Mouse (Mus musculus) heart, embryonic 13.5 days (tissue): ENCODE data around the gene Mrm2. TPM values are rescaled to one million over a fixed set of nuclear protein-coding genes. Genes with fewer than 3 reads are reported as not detected.
"Not testable (repeated sequence)": the region's sequence is repeated elsewhere in the genome, so short reads cannot be mapped to it uniquely, and the experiment has no call there.

ENCODE experiments used
- ATAC-seq: fragments of 200-750 bp; cut with Nextera tagmentation; 2 replicates; pipeline ENCODE4 v1.8.0; 2017; ENCODE audit warnings: moderate TSS enrichment; ENCODE audit not compliant: insufficient number of reproducible peaks, low FRiP score, low TSS enrichment; ENCODE audit errors: extremely low read depth
- H3K27ac ChIP-seq: fragments of 300-500 bp; sonication (generic); replicated peaks from 2 replicates; pipeline ENCODE4 v1.5.1; 2015; ENCODE audit warnings: moderate library complexity, mild to moderate bottlenecking, inconsistent platforms
- H3K27me3 ChIP-seq: fragments of 300-500 bp; sonication (generic); replicated peaks from 2 replicates; pipeline ENCODE4 v1.6.1; 2015; ENCODE audit warnings: mild to moderate bottlenecking, inconsistent platforms
- H3K36me3 ChIP-seq: fragments of 300-500 bp; sonication (generic); 2 replicates; pipeline ENCODE4 v1.6.1; 2015; ENCODE audit warnings: mild to moderate bottlenecking, inconsistent platforms
- H3K4me1 ChIP-seq: fragments of 300-500 bp; sonication (generic); 2 replicates; pipeline ENCODE4 v1.6.1; 2015; ENCODE audit warnings: inconsistent platforms
- H3K4me2 ChIP-seq: fragments of 300-500 bp; sonication (generic); 2 replicates; pipeline ENCODE4 v1.6.1; 2015; ENCODE audit warnings: inconsistent platforms, mild to moderate bottlenecking, moderate library complexity
- H3K4me3 ChIP-seq: fragments of 300-500 bp; sonication (generic); 2 replicates; pipeline ENCODE4 v1.5.1; 2015; ENCODE audit warnings: moderate library complexity, mild to moderate bottlenecking, inconsistent platforms
- H3K9ac ChIP-seq: fragments of 300-500 bp; sonication (generic); 2 replicates; pipeline ENCODE4 v1.6.1; 2015; ENCODE audit warnings: inconsistent platforms, mild to moderate bottlenecking, moderate library complexity
- H3K9me3 ChIP-seq: fragments of 300-500 bp; sonication (generic); 2 replicates; pipeline ENCODE4 v1.6.1; 2016; ENCODE audit warnings: inconsistent platforms
- whole genome bisulfite sequencing: fragments of 180-500 bp; shearing (Covaris S2); methylation state at CpG from one replicate; pipeline ENCODE4 v1.1.7; 2015; ENCODE audit warnings: mixed read lengths; 5-methylcytosine and 5-hydroxymethylcytosine counted together
- polyA plus RNA-seq: library from polyadenylated mRNA; unstranded; fragments of >200 nt; fragmentation: Nextera tagmentation; extraction: Ambion mirVana; gene quantifications from 2 replicates; pipeline ENCODE4 v1.2.1, GENCODE M21; 2015

Gene Mrm2
- polyA plus RNA-seq, 1 experiment from 2014 or later: 15.1 TPM

DNA sequence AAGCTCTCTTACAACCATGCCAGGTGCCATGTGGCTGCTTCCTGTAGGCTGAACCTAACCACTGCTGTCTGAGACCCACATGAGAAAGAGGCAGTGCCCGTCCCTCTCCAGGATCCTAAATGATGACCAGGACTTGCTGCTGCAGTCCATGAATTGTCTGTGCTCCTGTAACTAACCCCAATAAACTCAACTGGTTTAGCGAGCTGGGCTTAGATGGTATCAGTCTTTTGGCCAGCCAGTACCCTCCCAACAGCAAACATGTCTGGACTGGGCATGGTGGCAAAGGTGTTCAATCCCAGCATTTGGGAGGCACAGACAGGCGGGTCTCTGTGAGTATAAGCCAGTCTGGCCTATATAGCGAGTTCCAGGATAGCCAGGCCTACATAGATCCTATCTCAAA lies 37.2 kb upstream of the Mrm2 start:
- H3K27ac ChIP-seq: no peak overlapping the region
- peaks cover 10% of the 10 kb centered on the region for H3K36me3 ChIP-seq
- no peak overlapping the region for H3K4me3 ChIP-seq
- 88% methylated on average over 4 of the region's 4 CpGs for WGBS
- ATAC-seq: no peak
- no peaks in the 10 kb centered on the region for H3K27me3 ChIP-seq
- H3K4me2 ChIP-seq: no peak overlapping the region
- H3K9me3 ChIP-seq: no peaks in the 10 kb centered on the region; the same call in 1 of the 2 replicates
- H3K9ac ChIP-seq: no peak overlapping the region
- peaks cover 25% of the 10 kb centered on the region for H3K4me1 ChIP-seq

DNA sequence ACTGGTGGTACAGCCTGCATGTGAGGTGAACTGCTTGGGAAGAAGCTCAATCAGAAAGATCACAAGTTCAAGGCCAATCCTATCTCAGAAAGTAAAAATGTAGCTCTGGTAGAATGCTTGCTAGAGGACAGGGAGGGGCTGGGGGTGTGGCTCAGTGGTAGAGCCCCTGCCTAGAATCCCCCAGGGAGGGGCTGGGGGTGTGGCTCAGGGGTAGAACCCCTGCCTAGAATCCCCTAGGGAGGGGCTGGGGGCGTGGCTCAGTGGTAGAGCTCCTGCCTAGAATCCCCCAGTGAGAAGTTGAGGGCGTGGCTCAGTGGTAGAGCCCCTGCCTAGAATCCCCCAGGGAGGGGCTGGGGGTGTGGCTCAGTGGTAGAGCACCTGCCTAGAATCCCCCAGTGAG lies 36.4 kb upstream of the Mrm2 start:
- not testable (repeated sequence) for H3K4me3 ChIP-seq, H3K9ac ChIP-seq, H3K27me3 ChIP-seq, ATAC-seq, H3K4me2 ChIP-seq, H3K9me3 ChIP-seq, H3K27ac ChIP-seq
- Histone ChIP-seq H3K4me1 (peaks cover 20% of the 10 kb centered on the region), H3K36me3 (peaks cover 17% of the 10 kb centered on the region)
- WGBS: 82% methylated on average over 2 of the region's 2 CpGs

DNA sequence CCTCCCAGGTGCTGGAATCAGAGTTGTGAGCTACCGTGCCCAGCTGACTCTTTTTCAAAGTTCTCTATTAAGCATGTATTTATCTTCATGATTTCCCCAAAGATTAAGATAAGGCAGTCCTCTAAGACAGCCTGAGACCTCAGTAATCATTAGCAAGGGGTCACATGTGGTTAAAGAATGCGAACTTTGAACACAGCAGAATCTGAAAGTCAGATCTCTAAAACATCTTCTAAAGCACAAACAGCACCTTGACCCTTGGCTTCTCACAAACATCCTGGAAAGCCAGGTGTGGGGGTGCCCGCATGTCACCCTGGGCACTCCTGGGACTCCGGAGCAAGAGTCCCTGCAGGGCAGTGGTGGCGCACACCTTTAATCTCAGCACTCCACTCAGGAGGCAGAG lies 32.7 kb upstream of the Mrm2 start:
- H3K4me3 ChIP-seq: no peak overlapping the region
- peaks cover 2% of the 10 kb centered on the region; the same call in 1 of the 2 replicates for H3K4me1 ChIP-seq
- no peak overlapping the region for H3K4me2 ChIP-seq
- no peaks in the 10 kb centered on the region; the same call in 1 of the 2 replicates for H3K9me3 ChIP-seq
- H3K27me3 ChIP-seq: no peaks in the 10 kb centered on the region
- peaks cover 25% of the 10 kb centered on the region for H3K36me3 ChIP-seq
- WGBS: 88% methylated on average over 5 of the region's 5 CpGs
- no peak overlapping the region for H3K9ac ChIP-seq
- no peak for ATAC-seq
- H3K27ac ChIP-seq: no peak overlapping the region

DNA sequence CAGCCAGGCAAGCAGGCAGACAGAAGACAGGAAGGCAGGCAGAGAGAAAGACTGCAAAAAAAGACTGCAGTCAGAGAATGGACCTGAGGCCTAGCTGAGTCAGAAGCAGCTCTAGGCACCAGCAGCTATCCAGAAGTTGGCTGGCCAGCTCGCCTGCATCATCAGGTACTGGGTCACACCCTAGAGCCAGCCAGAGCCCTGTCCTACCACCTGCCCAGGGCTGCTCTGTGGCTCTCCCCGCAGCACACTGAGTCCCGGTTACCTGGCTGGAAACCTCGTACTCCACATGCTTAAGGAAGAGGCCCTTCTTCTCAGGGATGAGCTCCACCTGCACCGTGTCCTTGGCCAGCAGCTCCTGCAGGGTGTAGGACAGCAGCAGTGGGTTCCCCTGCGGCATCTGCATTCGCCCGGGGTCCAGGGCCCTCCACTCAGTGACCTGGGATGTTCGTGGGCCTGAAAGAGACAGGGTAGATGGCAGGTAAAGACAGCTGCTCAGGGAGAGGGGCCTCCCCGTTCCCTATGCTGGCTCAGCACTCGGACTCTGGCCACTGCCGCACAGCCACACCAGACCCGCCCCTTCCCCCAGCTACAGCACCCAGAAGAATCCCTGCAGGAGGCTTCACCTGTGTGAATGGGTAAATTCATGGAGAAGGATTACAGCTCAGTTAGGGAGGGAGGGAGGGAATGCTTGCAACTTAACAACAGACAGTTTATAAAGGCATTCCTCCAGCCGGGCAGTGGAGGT lies 28.4 kb upstream of the Mrm2 start:
- no peak for ATAC-seq
- peaks cover 59% of the 10 kb centered on the region for H3K36me3 ChIP-seq

DNA sequence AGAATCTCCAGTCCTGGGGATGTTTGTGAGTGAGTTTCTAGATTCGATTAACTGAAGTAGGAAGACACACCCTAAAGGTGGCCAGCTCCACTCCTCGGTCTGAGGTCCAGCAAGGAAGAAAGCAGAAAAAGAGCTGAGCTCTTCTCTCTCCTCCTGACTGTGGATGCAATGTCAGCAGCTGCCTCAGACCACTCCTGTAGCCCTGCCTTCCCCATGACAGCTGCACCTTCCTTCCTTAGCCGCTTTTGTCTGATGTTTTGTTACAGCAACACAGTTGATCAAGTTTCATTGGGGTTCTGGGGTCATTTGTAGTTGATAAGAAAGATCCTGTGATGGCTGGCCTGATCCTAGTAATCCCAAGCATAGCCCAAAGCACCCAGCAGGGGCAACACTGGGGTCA lies 25.8 kb upstream of the Mrm2 start:
- Histone ChIP-seq H3K4me3 (no peak overlapping the region), H3K36me3 (peaks cover 76% of the 10 kb centered on the region), H3K9me3 (no peaks in the 10 kb centered on the region), H3K4me2 (no peak overlapping the region), H3K27me3 (no peaks in the 10 kb centered on the region), H3K9ac (no peak overlapping the region), H3K27ac (no peak overlapping the region), H3K4me1 (no peaks in the 10 kb centered on the region)
- 78% methylated on average over 3 of the region's 3 CpGs for WGBS
- ATAC-seq: no peak

More for the DNA sequence above, 28.4 kb upstream of the Mrm2 start:
- H3K9me3 ChIP-seq: no peaks in the 10 kb centered on the region; the same call in 1 of the 2 replicates
- H3K27me3 ChIP-seq: no peaks in the 10 kb centered on the region
- H3K4me2 ChIP-seq: no peak overlapping the region
- no peak overlapping the region for H3K27ac ChIP-seq
- H3K9ac ChIP-seq: no peak overlapping the region
- WGBS: 76% methylated on average over 14 of the region's 14 CpGs
- H3K4me3 ChIP-seq: no peak overlapping the region
- no peaks in the 10 kb centered on the region for H3K4me1 ChIP-seq

DNA sequence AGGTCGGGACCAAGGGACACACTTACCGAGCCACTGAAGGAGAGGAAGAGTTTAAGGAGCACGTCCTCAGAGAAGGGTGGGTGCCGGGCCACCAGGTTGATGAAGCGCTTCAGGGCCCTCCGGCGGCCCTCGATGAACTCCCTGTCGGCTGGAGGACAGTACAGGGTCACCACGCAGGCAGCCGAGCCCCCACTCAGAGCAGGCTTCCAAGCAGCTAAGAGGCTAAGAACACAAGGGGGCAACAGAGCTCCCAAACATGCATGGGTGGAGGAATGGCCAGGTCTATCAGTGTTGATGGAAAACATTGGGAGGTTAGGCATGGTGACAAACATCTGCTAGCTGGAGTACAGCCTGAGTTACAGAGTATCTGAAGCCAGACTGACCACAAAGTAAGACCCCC lies 24.2 kb upstream of the Mrm2 start:
- Histone ChIP-seq H3K27me3 (no peaks in the 10 kb centered on the region), H3K9me3 (no peaks in the 10 kb centered on the region), H3K4me2 (no peak overlapping the region), H3K4me1 (no peaks in the 10 kb centered on the region), H3K27ac (no peak overlapping the region), H3K4me3 (no peak overlapping the region), H3K9ac (no peak overlapping the region), H3K36me3 (peaks cover 91% of the 10 kb centered on the region)
- no peak for ATAC-seq
- WGBS: 79% methylated on average over 11 of the region's 11 CpGs

DNA sequence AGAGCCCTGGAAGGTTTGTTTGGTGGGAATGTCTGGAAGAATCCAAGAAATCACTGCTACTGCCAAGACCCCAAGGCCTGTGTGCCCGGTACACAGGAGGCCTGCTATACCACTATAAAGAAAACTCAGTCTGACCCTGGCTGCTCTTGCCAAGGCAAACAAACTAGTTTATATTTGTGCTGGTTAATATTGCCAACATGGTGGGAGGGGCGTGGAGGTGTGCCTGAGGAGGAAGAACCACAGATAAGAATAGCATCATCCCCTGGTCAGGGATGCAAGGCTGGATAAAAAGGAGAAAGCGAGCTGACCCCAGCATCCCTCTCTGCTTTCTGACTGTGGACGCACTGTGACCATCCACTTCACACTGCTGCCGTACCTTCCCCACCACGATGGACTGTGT lies 20.7 kb upstream of the Mrm2 start:
- 91% methylated on average over 6 of the region's 6 CpGs for WGBS
- Histone ChIP-seq H3K4me3 (no peak overlapping the region), H3K9ac (no peak overlapping the region), H3K27me3 (no peaks in the 10 kb centered on the region), H3K4me2 (no peak overlapping the region), H3K9me3 (no peaks in the 10 kb centered on the region), H3K4me1 (no peaks in the 10 kb centered on the region), H3K36me3 (peaks cover 88% of the 10 kb centered on the region), H3K27ac (no peak overlapping the region)
- no peak for ATAC-seq

DNA sequence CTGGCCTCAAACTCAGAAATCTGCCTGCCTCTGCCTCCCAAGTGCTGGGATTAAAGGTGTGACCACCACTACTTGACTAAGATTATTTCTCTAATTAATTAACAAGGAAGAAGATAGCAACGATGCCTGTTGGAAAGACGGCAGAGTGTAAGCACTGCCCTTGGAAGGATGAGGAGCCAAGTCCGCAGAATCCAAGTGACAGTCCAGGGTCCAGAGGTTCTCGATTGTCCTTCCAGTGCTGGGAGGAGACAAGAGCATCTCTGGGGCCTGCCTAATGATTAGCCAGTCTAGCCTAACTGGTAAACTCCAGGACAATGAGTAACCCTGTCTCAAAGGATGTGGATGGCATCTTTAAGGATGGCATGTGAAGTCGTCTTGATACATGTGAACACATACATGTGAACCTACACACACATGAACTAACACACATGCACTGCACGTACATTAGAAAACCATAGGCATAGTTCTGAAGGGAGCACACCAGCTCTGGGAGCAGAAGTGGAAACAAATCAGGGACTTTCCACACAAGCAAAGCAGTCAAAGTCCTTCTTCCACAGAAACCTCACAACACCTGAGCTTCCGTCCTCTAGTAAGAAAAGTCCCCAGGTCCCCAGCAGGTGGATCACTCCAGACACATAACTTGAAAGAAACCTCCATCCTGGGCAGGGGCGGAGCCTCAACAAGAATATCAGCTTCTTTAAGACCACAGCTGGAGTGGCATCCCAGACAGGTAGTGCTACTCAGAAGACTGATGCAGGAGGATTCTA lies 19.2 kb upstream of the Mrm2 start:
- Histone ChIP-seq H3K27ac (no peak overlapping the region), H3K4me3 (no peak overlapping the region), H3K4me2 (no peak overlapping the region), H3K9me3 (no peaks in the 10 kb centered on the region), H3K36me3 (peaks cover 81% of the 10 kb centered on the region), H3K9ac (no peak overlapping the region), H3K4me1 (no peaks in the 10 kb centered on the region), H3K27me3 (no peaks in the 10 kb centered on the region)
- WGBS: 90% methylated on average over 8 of the region's 8 CpGs
- ATAC-seq: no peak

DNA sequence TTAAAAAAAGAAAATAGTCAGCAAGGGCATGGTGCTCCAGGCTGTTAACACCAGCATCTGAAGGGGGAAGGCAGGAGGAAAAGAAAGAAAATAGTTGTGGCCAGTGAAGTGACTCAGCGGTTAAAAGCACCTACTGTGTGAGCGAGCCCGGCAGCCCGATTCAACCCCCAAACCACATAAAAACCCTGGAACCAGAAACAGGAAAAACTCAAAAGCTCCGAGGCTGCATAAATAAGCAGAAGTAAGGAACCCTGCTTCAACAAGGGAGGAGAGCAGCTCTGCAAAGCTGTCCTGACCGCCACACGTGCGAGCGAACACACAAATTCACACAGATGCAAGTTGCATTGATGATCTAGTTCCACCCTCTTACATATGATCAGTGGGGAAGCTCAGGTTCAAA lies 18.2 kb upstream of the Mrm2 start:
- H3K4me3 ChIP-seq: no peak overlapping the region
- H3K27me3 ChIP-seq: no peaks in the 10 kb centered on the region
- H3K9ac ChIP-seq: no peak overlapping the region
- H3K9me3 ChIP-seq: no peaks in the 10 kb centered on the region
- 93% methylated on average over 9 of the region's 9 CpGs for WGBS
- no peaks in the 10 kb centered on the region for H3K4me1 ChIP-seq
- peaks cover 81% of the 10 kb centered on the region for H3K36me3 ChIP-seq
- H3K27ac ChIP-seq: no peak overlapping the region
- no peak for ATAC-seq
- H3K4me2 ChIP-seq: no peak overlapping the region

DNA sequence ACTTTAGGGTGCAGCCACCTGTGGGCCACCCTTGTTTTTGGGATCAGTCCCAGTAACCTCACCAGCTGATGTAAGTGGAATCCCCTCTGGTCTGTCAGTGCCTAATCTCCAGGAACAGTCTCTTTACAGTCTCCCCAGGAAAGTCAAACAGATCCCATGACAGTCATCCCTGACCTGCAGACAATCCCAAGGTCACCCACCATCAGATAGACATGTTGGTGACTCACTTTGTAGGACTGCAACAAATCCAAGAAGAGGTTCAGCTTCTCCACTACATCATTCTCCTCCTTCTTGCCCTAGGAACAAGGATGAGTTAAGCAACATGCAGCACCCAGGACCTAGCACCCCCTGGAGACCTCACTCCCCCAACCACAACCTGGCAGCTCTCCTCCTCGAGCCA lies 14.4 kb upstream of the Mrm2 start:
- Histone ChIP-seq H3K9me3 (no peaks in the 10 kb centered on the region), H3K27ac (no peak overlapping the region), H3K27me3 (no peaks in the 10 kb centered on the region), H3K4me2 (no peak overlapping the region), H3K9ac (no peak overlapping the region; the same call in 1 of the 2 replicates), H3K4me1 (no peaks in the 10 kb centered on the region), H3K4me3 (no peak overlapping the region), H3K36me3 (peaks cover 71% of the 10 kb centered on the region)
- WGBS: 85% methylated on average over 1 of the region's 1 CpGs
- no peak for ATAC-seq

DNA sequence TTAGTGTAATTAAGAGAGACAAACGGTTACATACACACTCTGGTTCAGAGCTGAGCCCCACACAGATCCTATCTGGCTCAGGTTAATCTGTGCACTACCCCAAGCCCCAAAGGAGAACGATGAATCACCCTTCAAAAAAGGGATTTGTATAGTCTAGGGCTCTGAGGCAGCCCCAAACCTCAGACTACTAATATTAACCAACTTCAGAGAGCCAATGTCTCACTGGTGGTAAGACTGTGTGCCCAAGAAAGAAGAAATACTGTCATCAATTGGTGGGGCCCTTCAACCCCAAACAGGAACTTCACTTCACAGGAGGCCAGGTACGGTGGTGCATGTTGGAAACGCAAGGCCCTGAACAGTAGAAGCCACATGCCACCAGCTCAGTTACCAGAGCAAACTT lies 13.5 kb upstream of the Mrm2 start:
- Histone ChIP-seq H3K9me3 (no peaks in the 10 kb centered on the region), H3K4me2 (no peak overlapping the region), H3K4me1 (no peaks in the 10 kb centered on the region), H3K27ac (no peak overlapping the region), H3K9ac (no peak overlapping the region), H3K27me3 (no peaks in the 10 kb centered on the region), H3K36me3 (peaks cover 71% of the 10 kb centered on the region), H3K4me3 (no peak overlapping the region)
- no peak for ATAC-seq
- WGBS: 88% methylated on average over 4 of the region's 4 CpGs

DNA sequence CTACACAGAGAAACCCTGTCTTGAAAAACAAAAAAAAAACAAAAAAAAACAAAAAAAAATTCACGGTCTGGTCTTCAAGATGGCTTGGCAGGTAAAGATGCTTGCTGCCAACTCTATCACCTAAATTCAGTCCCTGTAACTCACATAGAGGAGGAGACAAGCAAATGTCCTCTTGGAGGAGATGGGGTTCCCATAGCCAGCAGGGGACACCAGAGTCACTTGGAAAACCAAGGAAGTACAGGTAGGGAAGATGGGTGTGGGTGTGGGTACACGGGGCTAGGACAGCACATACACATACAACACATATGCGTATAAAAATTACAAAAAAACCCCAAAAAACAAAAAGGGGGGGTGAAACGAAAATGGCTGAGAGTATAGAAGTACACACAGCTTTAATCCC lies 11.2 kb upstream of the Mrm2 start:
- Histone ChIP-seq H3K4me3 (no peak overlapping the region), H3K27me3 (no peaks in the 10 kb centered on the region), H3K36me3 (peaks cover 82% of the 10 kb centered on the region), H3K27ac (no peak overlapping the region), H3K4me1 (no peaks in the 10 kb centered on the region), H3K9me3 (0 out of 2 replicates have a peak, but pooled peaks cover 2% of the 10 kb centered on the region), H3K9ac (no peak overlapping the region), H3K4me2 (no peak overlapping the region)
- WGBS: 82% methylated on average over 4 of the region's 4 CpGs
- no peak for ATAC-seq
